Mouse (Mus musculus): ENCODE results near the gene Sept6. TPM values are rescaled to one million over a fixed set of nuclear protein-coding genes. Genes with fewer than 3 reads are reported as not detected.

Gene Sept6
- total and polyA plus RNA-seq, 2 experiments = 0.55 to 1.2 TPM

DNA sequence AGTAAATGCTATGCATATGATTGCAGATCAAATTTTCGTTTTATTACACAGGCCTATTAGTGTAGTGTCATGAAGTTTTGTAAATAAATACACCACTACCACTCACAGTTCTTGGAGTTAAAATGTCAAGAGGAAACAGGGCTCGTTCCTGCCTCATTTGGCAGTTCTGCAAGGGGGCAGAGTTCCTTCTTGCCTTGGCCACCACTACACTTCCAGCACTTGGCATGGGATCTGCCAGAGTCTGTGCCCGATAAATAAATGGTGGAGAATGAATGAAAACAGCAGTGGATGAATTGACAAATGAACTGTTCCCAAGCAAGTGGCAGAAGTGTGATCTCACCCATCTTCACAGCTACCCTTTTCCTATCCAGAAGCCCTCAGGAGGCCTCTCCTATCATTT is 6.6 kb downstream of the Sept6 start:
- no peaks in the 10 kb centered on the region for H3K36me3 ChIP-seq (ENCODE audit: control insufficient read depth, insufficient read depth, low read length)
- TF ChIP-seq CTCF (IDR thresholded peaks at IDR 0.05; ENCODE audit: low read depth, low read length) = no peak
- H3K4me1 ChIP-seq (ENCODE audit: control insufficient read depth, insufficient read depth, low read length) = peaks cover 3% of the 10 kb centered on the region; the same call in 1 of the 2 replicates
- WGBS = 14% methylated on average over 3 of the region's 3 CpGs
- H3K27me3 ChIP-seq (ENCODE audit: control insufficient read depth, insufficient read depth, low read length) = no peaks in the 10 kb centered on the region
- no peaks in the 10 kb centered on the region for H3K79me2 ChIP-seq (ENCODE audit: control insufficient read depth, insufficient read depth, low read length)
- DNase-seq (ENCODE audit: extremely low read depth, low read depth, low spot score) = peak; percentile 72
- no peak overlapping the region for H3K4me3 ChIP-seq (ENCODE audit: insufficient read depth, low read depth, low read length)
- no peak overlapping the region for H3K9ac ChIP-seq (ENCODE audit: low read depth, low read length)
- H3K27ac ChIP-seq (replicated peaks; ENCODE audit: insufficient read depth, low read depth, low read length) = no peak overlapping the region

DNA sequence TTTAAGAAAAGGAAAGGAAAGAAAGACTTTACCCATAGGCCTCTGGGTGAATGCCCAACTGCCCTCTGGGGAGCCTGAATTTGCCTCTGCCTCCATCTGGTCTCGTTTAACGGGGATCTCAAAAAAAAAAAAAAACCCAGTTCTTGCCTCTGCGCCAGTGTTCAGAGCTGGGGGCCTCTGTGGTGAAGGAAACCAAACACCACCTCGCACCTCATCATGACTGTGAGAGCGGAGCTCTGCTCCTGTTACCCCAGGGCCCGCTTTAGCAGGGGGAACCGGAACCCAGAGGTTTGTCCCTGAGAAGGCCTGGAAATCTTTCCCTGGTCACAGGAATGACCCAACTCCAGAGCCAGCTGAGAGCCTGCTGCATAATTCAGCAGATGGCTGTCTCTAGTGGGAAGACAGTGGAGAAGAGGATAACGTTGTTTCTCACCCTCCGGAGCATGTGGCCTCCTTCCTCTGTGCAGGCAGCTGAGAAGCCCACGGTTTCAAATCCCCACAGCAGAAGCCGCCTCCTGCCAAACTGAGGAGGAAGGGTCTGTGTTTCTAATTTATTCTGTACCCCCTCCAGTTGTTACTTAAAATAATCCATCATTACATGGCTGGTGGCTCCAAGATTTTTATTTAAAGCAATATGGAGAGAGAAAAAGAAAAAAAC is 7.8 kb downstream of the Sept6 start:
- H3K27me3 ChIP-seq (ENCODE audit: control insufficient read depth, insufficient read depth, low read length) = no peaks in the 10 kb centered on the region
- H3K4me3 ChIP-seq (ENCODE audit: insufficient read depth, low read depth, low read length) = no peak overlapping the region
- no peak overlapping the region for H3K9ac ChIP-seq (ENCODE audit: low read depth, low read length)
- H3K79me2 ChIP-seq (ENCODE audit: control insufficient read depth, insufficient read depth, low read length) = no peaks in the 10 kb centered on the region
- no peak for DNase-seq (ENCODE audit: extremely low read depth, low read depth, low spot score)
- no peak overlapping the region for H3K27ac ChIP-seq (replicated peaks; ENCODE audit: insufficient read depth, low read depth, low read length)
- no peaks in the 10 kb centered on the region for H3K36me3 ChIP-seq (ENCODE audit: control insufficient read depth, insufficient read depth, low read length)
- H3K4me1 ChIP-seq (ENCODE audit: control insufficient read depth, insufficient read depth, low read length) = peaks cover 3% of the 10 kb centered on the region; the same call in 1 of the 2 replicates
- WGBS = 86% methylated on average over 11 of the region's 11 CpGs
- TF ChIP-seq POLR2A (IDR thresholded peaks at IDR 0.05; ENCODE audit: extremely low read depth, insufficient read depth, low read length) (no peak), CTCF (IDR thresholded peaks at IDR 0.05; ENCODE audit: low read depth, low read length) (no peak)

DNA sequence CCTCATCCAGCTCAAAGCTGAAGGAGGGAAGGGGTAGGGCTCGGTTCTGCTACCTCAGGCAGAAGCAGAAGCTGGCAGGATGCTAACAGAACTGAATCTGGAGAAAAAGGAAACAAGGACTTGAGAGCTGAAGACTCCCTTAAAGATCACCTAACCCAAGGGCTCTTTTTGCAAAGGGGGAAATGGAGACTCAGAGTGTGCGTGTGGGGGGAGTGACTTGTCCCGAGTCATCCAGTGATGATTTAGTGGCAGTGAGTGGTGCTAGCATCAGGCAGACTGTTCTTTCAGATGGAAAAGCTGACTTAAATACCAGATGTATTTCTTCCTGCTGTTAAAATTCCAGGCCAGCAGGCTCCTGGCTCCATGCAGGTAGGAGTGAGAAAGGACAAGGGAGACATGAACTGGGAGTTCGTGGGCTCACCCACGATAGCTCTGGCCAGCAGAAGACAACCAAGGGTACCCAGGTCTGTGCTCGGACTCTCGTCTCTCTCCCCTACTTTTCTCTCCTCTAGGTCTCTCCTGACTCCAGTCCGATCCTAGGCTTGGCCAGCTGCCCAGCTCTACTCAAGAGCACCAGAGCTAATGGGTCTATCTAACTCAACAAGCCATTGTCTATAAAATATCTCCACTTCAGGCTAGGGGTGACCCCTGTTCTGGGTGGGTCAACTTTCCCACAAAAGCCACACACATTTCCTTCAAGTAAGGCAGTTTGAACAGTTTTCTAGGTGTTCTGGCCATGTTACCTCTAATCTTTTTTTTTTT is 8.5 kb downstream of the Sept6 start:
- DNase-seq (ENCODE audit: extremely low read depth, low read depth, low spot score) = no peak
- Histone ChIP-seq H3K4me1 (ENCODE audit: control insufficient read depth, insufficient read depth, low read length) (no peaks in the 10 kb centered on the region), H3K4me3 (ENCODE audit: insufficient read depth, low read depth, low read length) (no peak overlapping the region), H3K9ac (ENCODE audit: low read depth, low read length) (no peak overlapping the region), H3K79me2 (ENCODE audit: control insufficient read depth, insufficient read depth, low read length) (no peaks in the 10 kb centered on the region), H3K27ac (replicated peaks; ENCODE audit: insufficient read depth, low read depth, low read length) (no peak overlapping the region), H3K36me3 (ENCODE audit: control insufficient read depth, insufficient read depth, low read length) (no peaks in the 10 kb centered on the region), H3K27me3 (ENCODE audit: control insufficient read depth, insufficient read depth, low read length) (no peaks in the 10 kb centered on the region)
- TF ChIP-seq CTCF (IDR thresholded peaks at IDR 0.05; ENCODE audit: low read depth, low read length) (no peak), POLR2A (IDR thresholded peaks at IDR 0.05; ENCODE audit: extremely low read depth, insufficient read depth, low read length) (no peak)
- WGBS = 82% methylated on average over 8 of the region's 8 CpGs

DNA sequence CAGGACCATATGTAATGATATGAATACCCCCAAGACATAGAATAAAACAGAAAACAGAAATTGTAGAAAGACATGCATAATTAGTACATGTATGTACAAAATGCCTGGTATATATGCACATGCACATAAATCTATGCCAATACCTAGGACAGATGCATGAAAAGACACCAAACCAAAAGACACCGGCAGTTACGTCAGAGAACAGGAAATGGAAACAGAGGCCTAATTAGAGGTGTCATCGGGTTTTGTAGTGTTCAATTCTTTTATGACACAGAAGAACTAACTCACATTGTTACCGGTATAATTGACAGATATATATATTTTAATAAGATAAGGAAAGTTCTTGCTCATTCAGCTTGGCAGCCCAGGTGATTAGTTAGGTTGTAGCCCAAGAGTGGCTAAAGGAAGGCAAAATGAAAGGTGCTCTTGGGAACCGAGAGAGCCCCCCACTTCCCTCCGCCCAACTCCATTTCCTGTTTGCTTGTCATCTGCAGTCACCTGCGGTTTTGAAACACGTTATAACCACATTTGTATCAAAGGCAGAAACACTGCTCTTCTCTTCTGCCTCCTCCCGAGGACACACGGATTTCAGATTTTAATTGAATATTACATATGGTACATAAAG is 10.9 kb downstream of the Sept6 start:
- no peaks in the 10 kb centered on the region for H3K79me2 ChIP-seq (ENCODE audit: control insufficient read depth, insufficient read depth, low read length)
- H3K27me3 ChIP-seq (ENCODE audit: control insufficient read depth, insufficient read depth, low read length) = no peaks in the 10 kb centered on the region
- no peak overlapping the region for H3K9ac ChIP-seq (ENCODE audit: low read depth, low read length)
- DNase-seq (ENCODE audit: extremely low read depth, low read depth, low spot score) = no peak
- H3K4me3 ChIP-seq (ENCODE audit: insufficient read depth, low read depth, low read length) = no peak overlapping the region
- 88% methylated on average over 10 of the region's 10 CpGs for WGBS
- no peaks in the 10 kb centered on the region for H3K4me1 ChIP-seq (ENCODE audit: control insufficient read depth, insufficient read depth, low read length)
- no peak overlapping the region for H3K27ac ChIP-seq (replicated peaks; ENCODE audit: insufficient read depth, low read depth, low read length)
- no peaks in the 10 kb centered on the region for H3K36me3 ChIP-seq (ENCODE audit: control insufficient read depth, insufficient read depth, low read length)
- TF ChIP-seq CTCF (IDR thresholded peaks at IDR 0.05; ENCODE audit: low read depth, low read length) = no peak
- TF ChIP-seq POLR2A (IDR thresholded peaks at IDR 0.05; ENCODE audit: extremely low read depth, insufficient read depth, low read length) = no peak

DNA sequence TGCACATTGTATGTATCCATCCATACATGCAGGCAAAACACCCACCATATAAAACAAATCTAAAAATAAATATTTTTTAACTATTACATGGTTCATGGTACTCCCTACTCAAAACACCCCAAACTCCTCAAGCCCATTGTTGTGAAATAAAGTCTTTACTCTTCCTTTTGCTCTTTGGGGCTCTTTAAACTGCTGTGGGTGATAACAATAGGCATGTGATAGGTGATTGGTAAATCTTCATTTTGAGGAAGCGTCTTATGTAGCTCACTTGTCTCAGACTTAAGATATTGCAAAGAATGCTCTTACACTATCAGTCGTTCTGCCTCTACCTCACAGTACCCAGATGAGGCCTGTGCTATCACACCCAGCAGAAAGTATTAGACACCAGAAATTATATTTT is 13.7 kb downstream of the Sept6 start:
- no peak overlapping the region for H3K4me3 ChIP-seq (ENCODE audit: insufficient read depth, low read depth, low read length)
- DNase-seq (ENCODE audit: extremely low read depth, low read depth, low spot score) = no peak
- H3K36me3 ChIP-seq (ENCODE audit: control insufficient read depth, insufficient read depth, low read length) = no peaks in the 10 kb centered on the region
- 93% methylated on average over 2 of the region's 2 CpGs for WGBS
- H3K4me1 ChIP-seq (ENCODE audit: control insufficient read depth, insufficient read depth, low read length) = peaks cover 1% of the 10 kb centered on the region; the same call in 1 of the 2 replicates
- TF ChIP-seq CTCF (IDR thresholded peaks at IDR 0.05; ENCODE audit: low read depth, low read length) = no peak
- TF ChIP-seq POLR2A (IDR thresholded peaks at IDR 0.05; ENCODE audit: extremely low read depth, insufficient read depth, low read length) = no peak
- H3K9ac ChIP-seq (ENCODE audit: low read depth, low read length) = no peak overlapping the region
- H3K27ac ChIP-seq (replicated peaks; ENCODE audit: insufficient read depth, low read depth, low read length) = no peak overlapping the region
- H3K27me3 ChIP-seq (ENCODE audit: control insufficient read depth, insufficient read depth, low read length) = no peaks in the 10 kb centered on the region
- H3K79me2 ChIP-seq (ENCODE audit: control insufficient read depth, insufficient read depth, low read length) = no peaks in the 10 kb centered on the region
